In the genomic region with DNA sequence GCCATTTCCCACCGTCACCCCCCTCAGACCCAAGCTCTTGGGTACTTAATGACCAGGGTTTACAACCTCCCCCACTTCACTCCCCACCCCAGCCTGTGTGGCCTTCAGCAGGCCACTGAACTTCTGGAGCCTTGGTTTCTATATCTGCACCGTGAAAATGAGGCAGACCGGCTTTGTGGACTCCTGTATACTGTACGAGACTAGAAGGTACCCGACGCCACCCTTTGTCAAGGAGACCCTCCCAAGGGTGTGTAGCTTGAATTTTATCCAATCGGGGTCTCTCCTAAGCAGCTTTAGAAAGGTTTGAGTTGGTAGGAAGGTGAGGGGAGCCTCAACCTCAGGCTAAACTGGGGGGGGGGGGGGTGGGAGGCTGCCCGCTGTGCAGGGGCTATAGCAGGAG, we compare ENCODE assay signal across 10 mouse cellular contexts. TPM values are rescaled to one million over a fixed set of nuclear protein-coding genes. Genes with fewer than 3 reads are reported as not detected.
DNase-seq lines count a peak whose midpoint lies in the region; ATAC-seq and TF ChIP-seq lines count a peak whose summit lies in the region.
"Had no signal": no experiment of that assay in that cellular context is flagged by ENCODE, and none has a peak within 500 bp of the region (broad histone marks: within the 10 kb centered on the region; RNA-seq: fewer than 3 reads in every experiment).

No protein-coding gene starts in this region.

- no peak overlapping the region for H3K9ac ChIP-seq in kidney, postnatal 0 days (ENCODE audit: low read depth, low read length)
- H3K9ac ChIP-seq in forebrain, embryonic 12.5 days = no peak overlapping the region
- H3K9ac ChIP-seq in intestine, postnatal 0 days (ENCODE audit: low read depth, low read length) = no peak overlapping the region
- H3K9ac ChIP-seq in neural tube, embryonic 14.5 days (replicated peaks; ENCODE audit: low read depth, low read length) = no peak overlapping the region

- H3K4me2 ChIP-seq in kidney, postnatal 0 days (ENCODE audit: low read length) = peak overlapping the region; percentile 29
- peak overlapping the region; percentile 41 for H3K4me2 ChIP-seq in forebrain, embryonic 12.5 days
- H3K4me2 ChIP-seq in intestine, postnatal 0 days (replicated peaks; ENCODE audit: low read depth) = peak overlapping the region; percentile 40
- peak overlapping the region; percentile 17; the same call in 1 of the 2 replicates for H3K4me2 ChIP-seq in neural tube, embryonic 14.5 days (ENCODE audit: low read depth, low read length)

- peaks cover 10% of the 10 kb centered on the region; the same call in 1 of the 2 replicates for H3K4me1 ChIP-seq in kidney, postnatal 0 days (replicated peaks; ENCODE audit: insufficient read depth, low read length)
- peaks cover 56% of the 10 kb centered on the region for H3K4me1 ChIP-seq in forebrain, embryonic 12.5 days
- no peaks in the 10 kb centered on the region for H3K4me1 ChIP-seq in intestine, postnatal 0 days (replicated peaks; ENCODE audit: control insufficient read depth, insufficient read depth, low read length)
- H3K4me1 ChIP-seq in neural tube, embryonic 14.5 days (ENCODE audit: control insufficient read depth, insufficient read depth, low read length) = peaks cover 28% of the 10 kb centered on the region

- no peaks in the 10 kb centered on the region for H3K9me3 ChIP-seq in kidney, postnatal 0 days (replicated peaks; ENCODE audit: low read length)
- no peaks in the 10 kb centered on the region for H3K9me3 ChIP-seq in forebrain, embryonic 12.5 days
- H3K9me3 ChIP-seq in intestine, postnatal 0 days (ENCODE audit: control insufficient read depth) = no peaks in the 10 kb centered on the region
- no peaks in the 10 kb centered on the region for H3K9me3 ChIP-seq in neural tube, embryonic 14.5 days (ENCODE audit: control insufficient read depth, low read length)
- H3K9me3 ChIP-seq: G1E had no signal

- WGBS in kidney, postnatal 0 days = 11% methylated on average over 8 of the region's 8 CpGs
- 22% methylated on average over 7 of the region's 8 CpGs for WGBS in forebrain, embryonic 12.5 days
- 16% methylated on average over 8 of the region's 8 CpGs for WGBS in intestine, postnatal 0 days
- WGBS in neural tube, embryonic 14.5 days = 4% methylated on average over 7 of the region's 8 CpGs

- H3K27ac ChIP-seq in kidney, postnatal 0 days = no peak overlapping the region
- no peak overlapping the region for H3K27ac ChIP-seq in forebrain, embryonic 12.5 days
- no peak overlapping the region for H3K27ac ChIP-seq in intestine, postnatal 0 days (ENCODE audit: low read depth, low read length)
- H3K27ac ChIP-seq in neural tube, embryonic 14.5 days (ENCODE audit: low read depth, low read length) = peak overlapping the region; percentile 60; the same call in 1 of the 2 replicates

- no peaks in the 10 kb centered on the region for H3K36me3 ChIP-seq in kidney, postnatal 0 days (ENCODE audit: insufficient read depth, low read length)
- H3K36me3 ChIP-seq in forebrain, embryonic 12.5 days (replicated peaks) = no peaks in the 10 kb centered on the region
- no peaks in the 10 kb centered on the region for H3K36me3 ChIP-seq in intestine, postnatal 0 days (ENCODE audit: control insufficient read depth, insufficient read depth)
- no peaks in the 10 kb centered on the region for H3K36me3 ChIP-seq in neural tube, embryonic 14.5 days (ENCODE audit: control insufficient read depth, insufficient read depth, low read length)
- H3K36me3 ChIP-seq: G1E had no signal

- H3K27me3 ChIP-seq in kidney, postnatal 0 days (ENCODE audit: insufficient read depth, low read length) = no peaks in the 10 kb centered on the region
- H3K27me3 ChIP-seq in forebrain, embryonic 12.5 days = peaks cover 65% of the 10 kb centered on the region
- H3K27me3 ChIP-seq in intestine, postnatal 0 days (replicated peaks; ENCODE audit: control insufficient read depth, insufficient read depth, low read length) = no peaks in the 10 kb centered on the region
- H3K27me3 ChIP-seq in neural tube, embryonic 14.5 days (ENCODE audit: control insufficient read depth, insufficient read depth, low read length) = no peaks in the 10 kb centered on the region

- no peak overlapping the region for H3K4me3 ChIP-seq in kidney, postnatal 0 days (replicated peaks; ENCODE audit: low read depth, low read length)
- H3K4me3 ChIP-seq in forebrain, embryonic 12.5 days (replicated peaks) = no peak overlapping the region
- no peak overlapping the region for H3K4me3 ChIP-seq in intestine, postnatal 0 days (ENCODE audit: low read depth, low read length)
- H3K4me3 ChIP-seq in neural tube, embryonic 14.5 days (ENCODE audit: low read depth, low read length) = no peak overlapping the region
- H3K4me3 ChIP-seq: myocyte had no signal

- TF ChIP-seq CTCF in kidney, postnatal 0 days (IDR thresholded peaks at IDR 0.05; ENCODE audit: low read depth) = no peak
- no peak for TF ChIP-seq CTCF in intestine, postnatal 0 days (IDR thresholded peaks at IDR 0.05; ENCODE audit: low read depth)

- no peak for DNase-seq in kidney, postnatal 0 days (ENCODE audit: low spot score)
- no peak for DNase-seq in kidney, postnatal 10 days
- no peak for DNase-seq in left cerebral cortex, postnatal 4 days
- DNase-seq in right cerebral cortex, adult 2 months (ENCODE audit: low spot score in 2 of 2) = no peak

- intact Hi-C loops in left cerebral cortex, postnatal 4 days (cut with DNase I) = no loop called here

- peak; percentile 11; the same call in 1 of the 2 replicates for ATAC-seq in kidney, postnatal 0 days (replicated peaks; ENCODE audit: low FRiP score, low read depth)
- ATAC-seq in forebrain, embryonic 12.5 days (ENCODE audit: low FRiP score) = no peak
- ATAC-seq in intestine, postnatal 0 days = no peak
- peak; percentile 20; the same call in 1 of the 2 replicates for ATAC-seq in neural tube, embryonic 14.5 days (ENCODE audit: low read depth)
- ATAC-seq in monocyte, adult 5-6 weeks (replicated peaks; ENCODE audit: insufficient number of reproducible peaks, low FRiP score, low TSS enrichment, poor library complexity, severe bottlenecking) = no peak

RNA-seq across cellular contexts. Expression of a gene that starts 55.2 kb away (rescaled TPM):
- polyA plus RNA-seq in kidney, postnatal 0 days (2015; fragmentation: Nextera tagmentation; extraction: Ambion mirVana) = 10.8 and 12.8 TPM in 2 replicates
- 10.5 and 10.7 TPM in 2 replicates for polyA plus RNA-seq in forebrain, embryonic 12.5 days (2016; fragmentation: Nextera tagmentation; extraction: Ambion mirVana)
- polyA plus RNA-seq in intestine, postnatal 0 days (2015; fragmentation: Nextera tagmentation; extraction: Ambion mirVana) = 7.1 and 8.9 TPM in 2 replicates
- 13.3 and 13.5 TPM in 2 replicates for polyA plus RNA-seq in neural tube, embryonic 14.5 days (2014; fragmentation: Nextera tagmentation; extraction: Ambion mirVana)
- total RNA-seq in left cerebral cortex, postnatal 4 days (2021) = 10 to 100 TPM; 15.6 to 24.5 TPM
- 5.7 to 8.8 TPM (median 6.3 TPM) in 3 replicates for total RNA-seq in monocyte, adult 5-6 weeks (2017)

Comparison
In these comparisons a context has a peak if more than half of its experiments do, and no peak if none do; other contexts are left out.
1. ATAC-seq: peak in kidney, postnatal 0 days (single experiment) and neural tube, embryonic 14.5 days (single experiment); none in forebrain, embryonic 12.5 days (single experiment), intestine, postnatal 0 days (single experiment) and monocyte, adult 5-6 weeks (single experiment).
2. Peak in every context shown above with its lines, with median percentiles within 50 percentile points of each other: H3K4me2 ChIP-seq.